Mouse (Mus musculus) CD8-positive naive resting alpha-beta T cell, adult 2 months (primary cell): ENCODE data around the gene Dnah9.

Experiments used
- DNase-seq, 2 experiments: peaks; one replicate each; pipeline ENCODE4 v3.0.0; 2022; ENCODE audit warnings: low read depth in 2 of 2, low spot score in 2 of 2

Gene Dnah9

DNA sequence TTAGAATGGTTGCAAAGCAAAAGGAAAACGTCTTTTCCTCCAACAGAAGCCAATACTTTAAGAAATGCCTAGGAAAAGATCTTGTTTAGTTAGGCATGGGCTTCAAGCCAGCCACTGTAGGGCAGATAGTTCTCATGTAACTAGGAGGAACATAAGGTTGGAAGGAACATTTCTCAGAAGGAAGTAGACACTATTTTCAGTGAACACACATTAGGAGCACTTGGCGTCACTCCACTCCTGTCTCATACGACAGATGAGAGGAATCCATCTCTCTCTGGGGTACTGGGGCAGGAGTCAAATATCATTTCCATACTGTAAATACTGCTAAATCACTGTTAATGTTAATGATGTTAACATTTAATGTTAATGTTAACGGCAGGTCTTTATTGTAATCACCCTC lies 238.0 kb downstream of the Dnah9 start:
- no peak for DNase-seq

DNA sequence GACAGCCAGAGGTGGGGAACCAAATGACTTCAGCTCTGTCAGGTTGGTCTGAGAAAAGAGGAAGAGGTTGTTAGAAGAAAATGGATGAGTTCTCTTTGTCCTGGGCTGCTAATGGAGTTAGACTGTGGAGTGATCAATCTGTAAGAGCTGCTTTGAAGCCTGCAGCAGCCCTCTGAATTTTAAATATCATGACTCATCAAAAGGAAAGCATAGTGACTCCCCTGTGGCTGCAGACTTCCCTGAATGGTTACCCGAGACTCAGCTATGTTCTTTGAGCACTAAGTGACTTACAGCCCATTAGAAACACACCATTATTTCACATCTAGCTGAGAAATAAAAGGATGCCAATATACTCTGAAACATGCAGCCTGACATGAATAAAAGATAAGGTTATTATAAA lies 240.4 kb downstream of the Dnah9 start:
- DNase-seq = no peak

DNA sequence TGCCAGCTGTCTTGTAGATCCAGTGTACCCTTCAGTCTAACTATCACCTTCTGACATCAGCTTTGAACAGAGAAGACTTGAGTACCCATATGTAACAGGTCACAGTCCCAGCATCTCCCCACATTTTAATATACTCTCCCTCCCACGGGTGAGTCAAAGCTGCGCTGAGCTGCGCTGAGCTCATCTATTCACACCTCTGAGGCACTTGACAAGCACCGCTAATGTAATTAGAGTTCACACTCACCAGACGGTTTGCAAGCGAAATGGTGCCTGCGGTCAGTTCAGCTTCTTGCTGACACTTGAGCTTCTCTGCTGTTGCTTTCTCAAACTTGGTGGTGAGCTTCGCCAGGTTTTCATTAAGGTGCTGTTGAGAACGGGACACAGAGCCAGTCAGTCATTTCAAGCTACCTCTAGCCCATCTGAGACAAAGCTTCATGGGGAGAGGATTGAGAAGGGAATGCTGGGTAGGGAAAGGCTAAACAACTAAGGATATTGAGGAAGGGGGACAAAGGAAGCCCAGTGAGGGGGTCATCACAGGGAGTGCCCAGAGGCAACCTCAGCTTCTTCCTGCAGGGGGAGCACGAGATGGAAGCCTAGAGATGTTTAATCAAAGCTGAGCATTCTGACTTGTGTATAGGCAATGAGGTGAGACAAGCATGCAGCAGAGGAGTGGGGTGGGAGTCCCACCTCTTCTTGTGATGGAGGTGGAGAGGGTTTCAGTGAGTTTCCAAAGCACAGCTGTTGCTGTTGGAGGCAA lies 249.7 kb downstream of the Dnah9 start:
- DNase-seq = no peak

DNA sequence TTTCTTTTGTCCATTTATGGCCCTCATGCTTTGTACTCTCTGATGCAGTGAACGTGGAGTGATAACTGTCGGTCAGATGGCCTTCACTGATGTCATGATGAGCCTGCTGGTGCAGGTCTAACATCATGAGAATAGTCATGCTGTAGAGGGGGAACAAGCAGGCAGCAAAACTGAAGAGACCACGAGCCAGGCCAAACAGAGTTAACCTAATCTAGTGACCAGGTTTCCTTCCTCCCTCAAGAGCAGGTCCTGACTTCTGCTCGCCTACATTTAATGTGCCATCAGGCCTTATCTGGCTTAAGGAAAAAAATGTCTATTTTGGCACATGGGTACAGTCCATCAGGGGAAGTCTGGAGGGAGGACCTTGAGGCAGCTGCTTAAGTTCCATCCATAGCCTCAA lies 259.2 kb downstream of the Dnah9 start:
- no peak for DNase-seq

DNA sequence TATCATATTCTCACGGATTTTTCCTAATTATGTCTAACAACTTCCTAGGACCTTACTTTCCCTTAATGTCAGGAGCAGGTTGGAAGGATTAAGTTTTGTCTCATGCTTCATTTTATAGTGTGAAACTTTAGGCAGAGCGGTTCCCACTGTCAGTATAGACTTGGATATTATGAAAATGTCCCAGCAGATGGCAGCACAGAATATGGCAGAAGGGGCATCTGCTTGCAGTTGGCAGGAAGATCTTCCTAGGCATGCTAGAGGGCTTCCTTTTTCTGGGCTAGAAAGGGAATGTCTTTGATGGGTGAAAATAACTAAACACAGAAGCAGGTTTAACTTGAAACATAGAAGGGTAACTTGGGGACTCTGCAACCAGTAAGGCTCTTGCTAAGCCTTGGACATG lies 262.9 kb downstream of the Dnah9 start:
- no peak for DNase-seq

DNA sequence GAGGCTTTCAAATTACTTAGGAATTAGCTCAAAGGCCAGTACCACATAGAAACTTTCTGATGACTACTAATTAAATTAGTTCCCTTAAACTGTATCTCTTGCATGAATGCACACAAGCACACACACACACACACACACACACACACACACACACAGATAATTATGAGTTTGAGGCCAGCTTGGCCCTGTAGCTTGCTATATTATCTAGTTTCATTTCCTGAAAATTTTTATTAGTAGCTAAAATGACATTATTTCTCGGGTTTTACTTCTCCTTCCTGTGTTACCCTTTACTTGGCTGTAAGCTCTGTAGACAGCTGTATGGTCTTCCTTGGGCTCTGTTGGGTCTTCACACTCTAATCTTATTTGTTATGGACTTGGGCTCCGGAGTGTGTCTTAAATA lies 264.4 kb downstream of the Dnah9 start:
- no peak for DNase-seq

DNA sequence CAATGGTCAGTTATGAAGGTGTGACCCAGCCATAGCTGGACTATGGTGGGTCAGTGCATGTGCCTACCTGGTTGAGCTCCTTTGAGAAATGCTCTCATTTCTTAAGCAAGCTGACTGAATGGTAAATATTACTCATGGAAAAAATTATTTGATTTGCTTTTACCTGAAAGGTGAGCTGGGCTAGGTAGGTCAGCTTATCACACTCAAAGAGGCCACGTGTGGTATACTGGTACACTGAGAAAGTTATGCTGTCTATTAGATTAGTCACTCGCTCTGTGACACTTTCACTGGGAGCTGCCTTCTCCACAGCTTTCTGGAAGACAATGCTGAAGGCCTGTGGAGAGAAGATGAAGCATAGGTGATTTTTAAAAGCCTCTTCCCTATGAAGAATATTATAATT lies 286.9 kb downstream of the Dnah9 start:
- DNase-seq = no peak

DNA sequence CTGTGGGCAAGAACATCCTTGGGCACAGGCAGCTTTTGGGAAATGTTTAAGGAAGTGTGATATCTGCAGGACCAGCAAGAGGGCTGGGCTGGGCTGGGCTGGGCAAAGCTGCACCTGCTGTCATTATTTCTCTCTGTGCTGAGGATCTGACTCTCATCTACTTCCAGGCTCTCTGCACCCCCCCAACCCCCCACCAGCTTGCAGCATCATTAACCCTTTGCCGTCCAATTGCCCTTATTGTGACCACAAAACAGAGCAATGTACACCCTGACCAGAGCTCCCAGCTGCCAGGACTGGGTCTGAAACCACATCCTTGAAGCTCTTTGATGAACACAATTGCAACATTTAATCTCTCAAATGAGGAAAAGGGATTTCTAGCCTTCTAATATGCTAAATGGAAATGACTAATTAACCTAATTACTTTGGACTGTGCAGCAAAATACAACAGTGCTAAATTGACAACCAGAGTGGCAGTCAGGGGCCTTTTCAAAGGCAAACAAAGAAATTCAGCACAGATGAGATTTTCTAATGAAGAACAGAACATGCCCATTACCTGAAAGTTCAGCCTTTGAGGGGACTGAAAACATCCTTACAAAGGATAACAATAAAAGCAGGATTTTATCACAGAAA lies 291.1 kb downstream of the Dnah9 start:
- DNase-seq = no peak

DNA sequence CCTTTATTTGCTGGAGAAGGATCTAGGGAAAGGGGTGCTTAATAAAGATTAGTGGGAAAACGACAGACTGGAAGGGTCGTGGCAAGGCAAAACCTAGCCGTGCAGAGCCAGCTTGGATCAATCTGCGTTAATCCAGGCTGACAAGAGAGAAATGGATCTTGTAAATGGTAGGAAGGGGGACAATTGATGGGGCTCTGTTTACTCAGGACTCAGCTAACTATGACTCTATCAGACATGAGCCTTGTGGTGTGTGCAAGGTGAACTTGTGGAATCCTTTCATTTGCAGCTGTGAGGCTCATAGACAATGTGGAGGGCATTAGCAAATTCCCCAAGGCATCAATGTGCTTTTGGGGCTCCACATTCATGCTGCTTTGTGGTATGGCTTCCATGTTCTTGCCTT lies 306.9 kb downstream of the Dnah9 start:
- DNase-seq = no peak

DNA sequence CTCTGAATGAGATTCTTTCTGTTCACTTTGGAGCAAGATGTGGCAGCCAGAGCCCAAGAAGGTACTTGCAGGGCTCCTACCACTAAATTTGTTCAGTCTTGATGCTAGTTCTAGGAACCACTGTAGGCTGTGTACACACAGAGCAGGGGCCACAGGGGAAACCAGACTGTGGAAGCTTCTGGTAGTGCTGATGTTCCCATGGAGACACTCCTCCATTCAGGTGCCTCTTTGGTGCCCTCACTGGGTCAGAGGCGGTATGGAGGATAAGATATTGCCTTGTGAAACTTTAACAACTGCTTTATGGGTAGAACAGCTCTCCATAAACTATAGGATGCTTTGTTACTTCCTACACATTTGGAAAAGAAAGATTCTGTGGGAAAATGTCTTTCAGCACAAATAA lies 316.3 kb downstream of the Dnah9 start:
- DNase-seq = no peak

DNA sequence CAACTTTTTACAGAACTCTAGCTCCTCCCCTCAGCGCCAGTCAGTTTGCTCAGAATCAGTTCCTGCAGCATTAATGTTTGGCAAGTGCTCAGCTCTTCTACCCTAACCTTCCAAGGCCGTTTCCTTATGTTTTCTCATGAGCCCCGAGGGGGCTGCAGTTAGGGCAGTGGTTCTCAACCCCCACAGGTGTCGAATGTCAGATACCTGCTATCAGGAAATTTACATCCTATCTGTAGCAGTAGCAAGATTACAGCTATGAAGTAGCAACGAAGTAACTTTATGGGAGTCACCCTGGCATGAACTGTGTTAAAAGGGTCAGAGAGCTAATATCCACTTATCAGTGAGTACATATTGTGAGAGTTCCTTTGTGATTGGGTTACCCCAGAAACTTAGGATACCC lies 321.9 kb downstream of the Dnah9 start:
- no peak for DNase-seq

DNA sequence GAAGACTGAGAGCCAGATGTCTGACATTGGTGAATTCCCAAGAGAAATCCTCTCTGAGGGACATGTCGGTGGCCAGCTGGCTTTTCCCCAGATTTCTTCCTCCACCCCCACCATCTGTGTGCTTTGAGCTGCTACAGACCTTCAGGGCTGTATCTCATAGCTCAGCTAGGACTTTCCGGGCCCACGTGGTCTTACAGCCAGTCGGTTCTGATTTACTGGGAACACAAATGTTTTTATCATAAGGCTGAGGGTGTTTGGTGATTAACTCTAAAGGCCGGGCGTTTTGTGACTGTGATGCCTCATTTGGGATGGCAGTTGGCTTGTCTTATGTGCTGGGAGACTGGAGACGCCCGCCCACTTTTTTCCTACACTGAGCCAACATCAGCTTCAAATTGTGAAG lies 329.4 kb downstream of the Dnah9 start:
- no peak for DNase-seq

DNA sequence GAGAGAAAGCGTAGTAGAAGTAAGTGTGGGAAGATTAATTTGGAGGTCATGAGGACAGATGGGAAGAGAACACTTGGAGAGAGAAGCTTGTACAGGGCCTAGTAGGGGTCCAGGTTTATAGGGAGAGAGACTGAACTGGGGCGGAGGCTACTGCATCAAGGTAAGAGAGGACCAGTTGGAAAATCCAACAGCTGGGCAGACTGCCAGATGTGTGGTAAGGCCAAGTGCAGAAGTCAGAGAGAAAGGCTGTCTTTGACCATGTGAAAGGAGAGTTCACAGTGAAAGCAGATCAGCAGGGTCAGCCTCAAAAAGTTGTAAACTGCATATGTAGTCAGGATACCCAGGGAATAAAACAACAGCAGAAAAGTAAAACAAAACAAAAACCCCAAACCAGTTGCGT lies 343.8 kb downstream of the Dnah9 start:
- DNase-seq = no peak

DNA sequence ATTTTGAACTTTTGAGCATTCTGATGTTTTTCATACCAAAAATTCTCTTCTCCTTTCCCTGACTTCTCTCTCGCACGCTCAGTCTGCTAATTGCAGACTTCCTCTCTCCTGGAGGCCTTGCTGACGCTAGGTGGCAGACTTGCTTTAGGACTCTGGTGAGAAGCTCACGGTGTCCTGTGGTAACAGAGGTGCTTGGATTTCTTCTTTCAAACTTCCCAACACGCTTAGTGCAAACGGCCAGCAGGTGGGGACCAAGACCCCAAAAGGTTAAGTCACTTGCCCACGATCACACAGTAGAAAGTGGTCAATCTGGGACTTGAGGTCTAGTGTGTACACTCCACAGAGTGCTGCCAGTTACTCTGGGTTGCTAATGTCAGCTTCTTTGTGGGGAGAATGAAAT lies 347.5 kb downstream of the Dnah9 start:
- peak in 1 of 2 experiments; percentile 18 for DNase-seq

DNA sequence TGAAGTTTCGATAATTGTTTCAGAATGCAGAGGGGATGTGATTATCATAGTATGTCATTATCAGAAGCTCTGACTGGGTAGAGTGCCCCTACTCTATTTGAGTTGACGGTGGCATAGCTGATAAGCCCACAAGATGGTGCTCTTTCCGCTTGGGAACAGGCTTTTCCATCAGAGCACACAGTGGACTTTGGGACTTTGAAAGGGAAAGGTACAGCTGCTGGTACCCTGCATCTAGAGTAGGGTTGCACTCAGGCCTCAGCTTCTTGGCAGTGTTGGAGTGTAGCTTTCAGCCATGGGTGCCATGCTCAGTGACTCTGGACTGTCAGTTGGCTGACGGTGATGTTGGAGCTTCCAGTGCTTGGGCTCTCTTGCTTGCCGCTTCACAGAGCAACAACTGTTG lies 348.1 kb downstream of the Dnah9 start:
- no peak for DNase-seq

DNA sequence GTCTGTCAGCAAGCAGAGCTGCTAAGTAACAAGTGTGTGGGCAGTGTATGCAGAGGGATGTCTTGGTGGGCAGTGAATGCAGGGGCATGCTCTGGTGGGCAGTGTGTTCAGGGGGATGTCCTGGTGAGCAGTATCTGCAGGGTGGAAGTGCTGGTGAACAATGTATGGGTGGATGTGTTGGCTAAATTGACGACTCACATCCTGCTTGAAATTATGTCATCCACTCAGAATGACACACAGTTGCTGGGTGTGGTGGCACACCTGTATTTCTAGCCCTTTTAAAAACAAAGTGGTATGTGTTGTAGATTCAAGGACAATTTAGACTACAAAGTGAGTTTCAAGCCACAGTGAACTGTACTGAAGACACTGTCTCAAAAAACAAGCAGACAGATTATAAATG lies 350.2 kb downstream of the Dnah9 start:
- no peak for DNase-seq

DNA sequence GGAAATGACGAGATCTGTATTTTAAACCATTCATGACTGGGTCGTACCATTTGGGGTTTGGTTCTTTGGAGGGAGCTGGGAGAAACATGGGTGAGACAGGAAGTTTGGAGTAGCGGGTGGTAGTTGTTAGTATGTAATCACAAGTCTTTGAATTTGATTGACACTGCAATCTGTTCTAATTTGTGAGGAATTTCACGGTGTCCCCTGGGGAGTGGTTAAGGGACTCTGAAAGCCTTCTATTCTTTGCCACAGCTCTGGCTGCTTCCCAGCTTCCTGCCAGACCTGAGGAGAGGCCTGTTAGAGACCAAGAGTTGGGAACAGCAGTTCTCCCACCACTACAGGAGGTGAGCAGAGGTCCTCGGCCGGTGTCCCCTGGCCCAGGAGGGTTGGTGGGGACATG lies 352.1 kb downstream of the Dnah9 start:
- no peak for DNase-seq

DNA sequence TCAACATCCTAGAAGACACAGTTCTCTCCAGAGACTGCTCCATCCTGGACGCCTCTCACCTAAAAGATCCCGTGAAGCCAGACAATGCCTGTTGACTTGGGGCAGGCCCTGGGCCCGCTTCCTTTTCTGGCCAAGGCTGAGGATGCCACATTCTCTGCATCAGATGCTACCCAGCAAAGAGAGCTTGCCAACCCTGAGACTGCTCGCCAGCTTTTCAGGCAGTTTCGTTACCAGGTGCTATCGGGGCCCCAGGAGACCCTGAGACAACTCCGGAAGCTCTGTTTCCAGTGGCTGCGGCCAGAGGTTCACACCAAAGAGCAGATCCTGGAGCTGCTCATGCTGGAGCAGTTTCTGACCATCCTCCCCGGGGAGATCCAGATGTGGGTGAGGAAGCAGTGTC lies 354.0 kb downstream of the Dnah9 start:
- no peak for DNase-seq

DNA sequence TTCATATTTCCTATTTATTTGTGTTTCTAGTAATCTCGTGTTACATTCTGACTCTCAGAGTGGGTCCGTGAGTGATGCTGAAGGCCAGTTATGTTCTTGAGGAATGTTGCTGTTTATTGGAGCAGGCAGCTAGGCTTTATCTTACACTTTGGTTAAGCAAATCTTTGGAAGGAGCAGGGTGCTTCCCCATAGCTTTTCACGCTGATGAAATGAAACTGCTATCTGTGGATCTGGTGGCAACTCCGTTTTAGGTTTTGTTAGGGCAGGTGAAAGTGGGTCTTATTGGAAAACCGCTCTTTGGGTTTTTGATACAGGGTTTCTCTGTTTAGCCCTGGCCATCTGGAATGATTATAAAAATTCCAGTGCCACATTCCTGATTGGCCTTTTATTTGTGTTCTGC lies 356.3 kb downstream of the Dnah9 start:
- no peak for DNase-seq

DNA sequence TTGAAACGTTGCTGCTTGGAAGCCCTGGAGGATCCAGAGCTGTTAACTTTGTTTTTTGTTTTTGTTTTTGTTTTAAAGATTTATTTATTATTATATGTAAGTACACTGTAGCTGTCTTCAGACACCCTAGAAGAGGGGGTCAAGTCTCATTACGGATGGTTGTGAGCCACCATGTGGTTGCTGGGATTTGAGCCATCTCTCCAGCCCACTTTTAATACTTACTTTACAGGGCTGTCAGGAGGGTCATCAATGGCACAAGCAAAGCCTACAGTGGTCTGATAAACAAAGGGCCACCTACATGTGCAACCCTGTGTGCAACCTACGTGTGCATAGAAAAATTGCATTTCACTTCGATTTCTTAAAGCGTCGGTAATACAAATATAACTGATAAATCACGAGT lies 360.8 kb downstream of the Dnah9 start:
- DNase-seq = no peak

DNA sequence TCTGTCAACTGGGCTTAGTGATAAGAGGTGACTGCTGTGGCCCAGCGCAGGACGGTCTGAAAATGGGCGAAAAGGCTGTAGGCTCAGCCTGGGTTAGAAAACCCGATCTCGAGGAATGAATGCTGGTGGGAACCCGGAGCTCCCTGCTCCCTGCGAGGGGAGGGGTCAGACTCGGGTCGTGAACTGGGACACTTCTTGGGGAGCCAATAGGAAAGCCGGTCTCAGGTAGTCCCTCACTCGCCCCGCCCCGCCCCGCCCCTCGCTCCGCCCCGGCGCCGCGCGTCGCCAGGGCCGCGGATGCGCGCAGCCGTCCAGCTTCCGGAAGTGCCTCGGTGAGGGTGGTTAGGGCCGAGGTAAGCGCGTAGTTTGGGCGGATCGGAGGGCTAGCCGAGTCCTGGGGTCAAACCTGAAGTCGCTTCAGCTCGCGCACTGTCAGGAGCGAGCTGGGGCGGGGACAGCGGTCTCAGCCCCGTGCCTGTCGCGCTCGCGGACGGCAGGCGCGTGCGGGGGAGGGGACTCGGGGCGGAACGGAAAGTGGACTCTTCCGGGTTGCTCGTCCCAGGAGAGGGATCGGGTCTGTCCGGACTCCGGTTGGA lies 361.3 kb downstream of the Dnah9 start, which contains the start of gene Zkscan6:
TSS of gene Zkscan6 (plus strand) at position 267 of the 596 bp plus-strand sequence.
- DNase-seq = peak; percentile 59 to 73

DNA sequence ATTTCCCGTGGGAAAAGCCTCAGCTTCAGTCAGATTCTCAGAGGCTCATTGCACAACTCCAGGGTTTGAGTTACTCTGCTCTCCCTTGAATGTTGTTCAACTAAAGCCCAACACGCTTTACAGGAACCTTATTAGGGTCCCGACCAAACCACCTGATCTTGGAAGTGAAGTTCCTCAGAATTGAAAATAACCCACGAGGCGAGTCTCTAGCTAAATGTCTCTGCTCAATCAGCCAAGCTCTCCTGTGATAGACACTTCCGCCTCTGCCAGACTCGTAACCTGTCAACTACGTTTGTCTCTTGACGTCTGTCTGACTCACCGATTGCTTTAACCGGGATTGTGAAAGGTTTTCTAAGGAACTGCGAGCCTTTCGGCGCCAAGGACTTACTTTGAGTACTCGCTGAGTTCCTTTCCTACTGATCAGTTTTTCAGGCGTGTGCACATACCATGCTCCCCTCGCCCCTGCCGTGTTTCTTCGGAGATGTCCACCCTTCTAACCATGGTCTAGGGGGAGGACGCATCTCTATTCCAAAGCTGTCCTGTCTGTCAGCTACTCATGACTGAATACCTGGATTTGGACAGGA lies 361.9 kb downstream of the Dnah9 start:
- DNase-seq = peak; percentile 45 to 57
